In genomic region chr9:41157020-41157871, GRCm38 (mm10) we compare ENCODE assay signal across 8 mouse cellular contexts. TPM values are rescaled to one million over a fixed set of nuclear protein-coding genes. Genes with fewer than 3 reads are reported as not detected.
DNase-seq lines count a peak whose midpoint lies in the region; ATAC-seq and TF ChIP-seq lines count a peak whose summit lies in the region.

No protein-coding gene starts in this region.

- H3K36me3 ChIP-seq in hindbrain, postnatal 0 days (ENCODE audit: insufficient read depth, low read length) = no peaks in the 10 kb centered on the region

- ATAC-seq in activated CD4-positive, CD25-positive, alpha-beta regulatory T cell, adult 4 months = peak; percentile 34
- ATAC-seq in hindbrain, postnatal 0 days = peak; percentile 87
- ATAC-seq in megakaryocyte, adult 5-6 weeks (ENCODE audit: poor library complexity, severe bottlenecking) = peak; percentile 26

- no peaks in the 10 kb centered on the region for H3K27me3 ChIP-seq in hindbrain, postnatal 0 days (ENCODE audit: insufficient read depth, low read length)

- peak overlapping the region; percentile 90 for H3K9ac ChIP-seq in hindbrain, postnatal 0 days (replicated peaks; ENCODE audit: low read length)

- TF ChIP-seq POLR2A in cortical plate, adult 2 months (IDR thresholded peaks at IDR 0.05; ENCODE audit: extremely low read depth, insufficient read depth, low read length) = peak; percentile 62

- under 1% methylated on average over 80 of the region's 82 CpGs for WGBS in hindbrain, postnatal 0 days

- TF ChIP-seq CTCF in cortical plate, adult 2 months (IDR thresholded peaks at IDR 0.05; ENCODE audit: extremely low read depth, insufficient read depth, low read length) = no peak
- no peak; the same call in 1 of the 2 replicates for TF ChIP-seq CTCF in hindbrain, postnatal 0 days (IDR thresholded peaks at IDR 0.05; ENCODE audit: low read depth)

- peak overlapping the region; percentile 62 for H3K27ac ChIP-seq in cortical plate, adult 2 months (ENCODE audit: insufficient read depth, low read length)
- H3K27ac ChIP-seq in hindbrain, postnatal 0 days = peak overlapping the region; percentile 93

- H3K4me2 ChIP-seq in hindbrain, postnatal 0 days (ENCODE audit: low read depth, low read length) = peak overlapping the region; percentile 76

- peaks cover 1% of the 10 kb centered on the region; the same call in 1 of the 2 replicates for H3K4me1 ChIP-seq in cortical plate, adult 2 months (ENCODE audit: control insufficient read depth, insufficient read depth, low read length)
- H3K4me1 ChIP-seq in hindbrain, postnatal 0 days (ENCODE audit: insufficient read depth, low read length) = peaks cover 15% of the 10 kb centered on the region; the same call in 1 of the 2 replicates

- no peaks in the 10 kb centered on the region for H3K9me3 ChIP-seq in hindbrain, postnatal 0 days (ENCODE audit: low read length)

- peak; percentile 43 to 61 for DNase-seq in gastrocnemius, adult 8-10 months (ENCODE audit: low spot score in 2 of 2)
- peak; percentile 94 for DNase-seq in hindbrain, postnatal 0 days (ENCODE audit: low spot score)
- DNase-seq in left cerebral cortex, adult 9 months (ENCODE audit: low spot score in 2 of 2) = peak; percentile 57 to 75
- peak; percentile 81 to 87 for DNase-seq in right cerebral cortex, postnatal 10 days (ENCODE audit: low spot score in 2 of 2)
- peak; percentile 64 to 72 for DNase-seq in urinary bladder, postnatal 36 days (ENCODE audit: low spot score in 2 of 2)

- H3K4me3 ChIP-seq in cortical plate, adult 2 months (ENCODE audit: insufficient read depth, low read length) = peak overlapping the region; percentile 86
- H3K4me3 ChIP-seq in hindbrain, postnatal 0 days (ENCODE audit: low read length) = peak overlapping the region; percentile 91

RNA-seq across cellular contexts. Expression of gene Ubash3b, which starts 4.3 kb away (rescaled TPM):
- 10 to 100 TPM; 18.3 to 25.0 TPM for polyA plus RNA-seq in activated CD4-positive, CD25-positive, alpha-beta regulatory T cell, adult 4 months (2017; shearing (Covaris generic))
- polyA plus RNA-seq in cortical plate, adult 2 months (2012; rRNA removed) = 11.6 and 12.1 TPM in 2 replicates
- under 1 TPM in 3 of 4 experiments, not detected in 1; 0.17 to 0.34 (median 0.27) TPM for total RNA-seq in gastrocnemius, adult 8-10 months (2022)
- 41.0 and 41.3 TPM in 2 replicates for total RNA-seq in hindbrain, postnatal 0 days (2014; rRNA removed)
- polyA plus RNA-seq in hindbrain, postnatal 0 days (2015; fragmentation: Nextera tagmentation; extraction: Ambion mirVana) = 28.0 and 28.6 TPM in 2 replicates
- 21.6 and 26.5 TPM in 2 replicates for total RNA-seq in megakaryocyte, adult 5-6 weeks (2015)
- total RNA-seq in megakaryocyte, adult 5-6 weeks (2017) = 14.8 and 15.1 TPM in 2 replicates

Comparison
In these comparisons a context has a peak if more than half of its experiments do, and no peak if none do; other contexts are left out.
1. Peak in every context shown above with its lines: DNase-seq, ATAC-seq, H3K4me3 ChIP-seq and H3K27ac ChIP-seq.
2. ATAC-seq: peak in every context shown above with its lines; median percentile 87 in hindbrain, postnatal 0 days; 34 in activated CD4-positive, CD25-positive, alpha-beta regulatory T cell, adult 4 months; 26 in megakaryocyte, adult 5-6 weeks.
3. RNA of gene Ubash3b, which starts 4.3 kb away (total RNA-seq): 41.0 to 41.3 TPM in hindbrain, postnatal 0 days and 14.8 to 26.5 TPM in megakaryocyte, adult 5-6 weeks; 0.17 to 0.34 TPM in gastrocnemius, adult 8-10 months; every median in the first group is over 10 times any median in the second.